Mouse (Mus musculus): Measurements from ENCODE around the gene Tecpr1. TPM values are rescaled to one million over a fixed set of nuclear protein-coding genes. Genes with fewer than 3 reads are reported as not detected.

Gene Tecpr1
- polyA plus RNA-seq, 1 experiment from 2014 or later, result 31.7 TPM

- H3K36me3 ChIP-seq (replicated peaks), result peaks cover 32% of the 10 kb centered on the region
Observed at GRCm38 (mm10) chr5:144258131-144258611, 34.8 kb upstream of the Tecpr1 start.

GRCm38 (mm10) chr5:144257451-144258110, 34.2 kb upstream of the Tecpr1 start:
- no peaks in the 10 kb centered on the region for H3K9me3 ChIP-seq
- no peaks in the 10 kb centered on the region for H3K27me3 ChIP-seq
- peaks cover 58% of the 10 kb centered on the region for H3K4me1 ChIP-seq
- WGBS, result 72% methylated on average over 3 of the region's 3 CpGs
- H3K9ac ChIP-seq, result peak overlapping the region; percentile 99
- peak overlapping the region; percentile 85 for H3K4me2 ChIP-seq
- H3K27ac ChIP-seq, result no peak overlapping the region
- ATAC-seq (ENCODE audit: low FRiP score), result no peak
- H3K4me3 ChIP-seq (replicated peaks), result peak overlapping the region; percentile 98
- peaks cover 27% of the 10 kb centered on the region for H3K36me3 ChIP-seq (replicated peaks)

More at GRCm38 (mm10) chr5:144258131-144258611, 34.8 kb upstream of the Tecpr1 start:
- H3K4me2 ChIP-seq, result peak overlapping the region; percentile 85
- H3K27ac ChIP-seq, result no peak overlapping the region
- H3K9ac ChIP-seq, result peak overlapping the region; percentile 46
- no peaks in the 10 kb centered on the region for H3K9me3 ChIP-seq
- no peaks in the 10 kb centered on the region for H3K27me3 ChIP-seq
- H3K4me3 ChIP-seq (replicated peaks), result peak overlapping the region; percentile 98
- no peak for ATAC-seq (ENCODE audit: low FRiP score)
- peaks cover 58% of the 10 kb centered on the region for H3K4me1 ChIP-seq
- 35% methylated on average over 14 of the region's 14 CpGs for WGBS

GRCm38 (mm10) chr5:144256888-144257287, 33.5 kb upstream of the Tecpr1 start:
- Histone ChIP-seq H3K4me2 (peak overlapping the region; percentile 85), H3K27ac (peak overlapping the region; percentile 88), H3K9me3 (no peaks in the 10 kb centered on the region), H3K4me3 (replicated peaks) (peak overlapping the region; percentile 98), H3K4me1 (peaks cover 58% of the 10 kb centered on the region), H3K27me3 (no peaks in the 10 kb centered on the region), H3K36me3 (replicated peaks) (peaks cover 23% of the 10 kb centered on the region), H3K9ac (peak overlapping the region; percentile 99)
- ATAC-seq (ENCODE audit: low FRiP score), result no peak
- 29% methylated on average over 1 of the region's 1 CpGs for WGBS

- H3K4me1 ChIP-seq, result peaks cover 56% of the 10 kb centered on the region
- 11% methylated on average over 7 of the region's 7 CpGs for WGBS
- H3K9me3 ChIP-seq, result no peaks in the 10 kb centered on the region
Observed at GRCm38 (mm10) chr5:144256541-144256870, 33.1 kb upstream of the Tecpr1 start.

GRCm38 (mm10) chr5:144255632-144256540, 32.5 kb upstream of the Tecpr1 start:
- Histone ChIP-seq H3K4me2 (peak overlapping the region; percentile 85), H3K27me3 (no peaks in the 10 kb centered on the region), H3K27ac (peak overlapping the region; percentile 88), H3K4me1 (peaks cover 52% of the 10 kb centered on the region), H3K9ac (peak overlapping the region; percentile 99), H3K36me3 (replicated peaks) (peaks cover 16% of the 10 kb centered on the region), H3K9me3 (no peaks in the 10 kb centered on the region), H3K4me3 (replicated peaks) (peak overlapping the region; percentile 98)
- ATAC-seq (ENCODE audit: low FRiP score), result peak; percentile 66
- WGBS, result under 1% methylated on average over 33 of the region's 40 CpGs

More at GRCm38 (mm10) chr5:144256541-144256870, 33.1 kb upstream of the Tecpr1 start:
- ATAC-seq (ENCODE audit: low FRiP score), result no peak
- Histone ChIP-seq H3K9ac (peak overlapping the region; percentile 99), H3K4me2 (peak overlapping the region; percentile 85), H3K36me3 (replicated peaks) (peaks cover 21% of the 10 kb centered on the region), H3K27me3 (no peaks in the 10 kb centered on the region), H3K27ac (peak overlapping the region; percentile 88), H3K4me3 (replicated peaks) (peak overlapping the region; percentile 98)

GRCm38 (mm10) chr5:144254811-144255631, 31.6 kb upstream of the Tecpr1 start:
- Histone ChIP-seq H3K4me1 (peaks cover 44% of the 10 kb centered on the region), H3K36me3 (replicated peaks) (peaks cover 9% of the 10 kb centered on the region), H3K9me3 (no peaks in the 10 kb centered on the region), H3K4me3 (replicated peaks) (peak overlapping the region; percentile 98), H3K9ac (peak overlapping the region; percentile 99), H3K27ac (peak overlapping the region; percentile 88), H3K4me2 (peak overlapping the region; percentile 85), H3K27me3 (no peaks in the 10 kb centered on the region)
- ATAC-seq (ENCODE audit: low FRiP score), result peak; percentile 81
- under 1% methylated on average over 61 of the region's 84 CpGs for WGBS

- Histone ChIP-seq H3K4me1 (peaks cover 36% of the 10 kb centered on the region), H3K9me3 (no peaks in the 10 kb centered on the region), H3K9ac (no peak overlapping the region), H3K4me2 (peak overlapping the region; percentile 85), H3K36me3 (replicated peaks) (peaks cover 9% of the 10 kb centered on the region; the same call in 1 of the 2 replicates), H3K27ac (no peak overlapping the region), H3K27me3 (no peaks in the 10 kb centered on the region), H3K4me3 (replicated peaks) (peak overlapping the region; percentile 98)
- ATAC-seq (ENCODE audit: low FRiP score), result peak; percentile 7; the same call in 1 of the 2 replicates
- WGBS, result 57% methylated on average over 16 of the region's 16 CpGs
Observed at GRCm38 (mm10) chr5:144254122-144254810, 30.9 kb upstream of the Tecpr1 start.

- H3K9me3 ChIP-seq, result no peaks in the 10 kb centered on the region
- ATAC-seq (ENCODE audit: low FRiP score), result no peak
- peaks cover 26% of the 10 kb centered on the region for H3K4me1 ChIP-seq
- H3K4me2 ChIP-seq, result no peak overlapping the region
- no peak overlapping the region for H3K9ac ChIP-seq
- no peaks in the 10 kb centered on the region for H3K27me3 ChIP-seq
- H3K4me3 ChIP-seq (replicated peaks), result no peak overlapping the region
- 73% methylated on average over 4 of the region's 4 CpGs for WGBS
- peaks cover 1% of the 10 kb centered on the region; the same call in 1 of the 2 replicates for H3K36me3 ChIP-seq (replicated peaks)
- no peak overlapping the region for H3K27ac ChIP-seq
Observed at GRCm38 (mm10) chr5:144253212-144253611, 29.8 kb upstream of the Tecpr1 start.

GRCm38 (mm10) chr5:144251876-144252577, 28.6 kb upstream of the Tecpr1 start:
- WGBS, result 92% methylated on average over 13 of the region's 13 CpGs
- Histone ChIP-seq H3K4me3 (replicated peaks) (no peak overlapping the region), H3K27ac (no peak overlapping the region)

GRCm38 (mm10) chr5:144249871-144250270, 26.5 kb upstream of the Tecpr1 start:
- no peaks in the 10 kb centered on the region for H3K27me3 ChIP-seq
- H3K36me3 ChIP-seq (replicated peaks), result no peaks in the 10 kb centered on the region
- H3K4me3 ChIP-seq (replicated peaks), result no peak overlapping the region
- H3K9ac ChIP-seq, result no peak overlapping the region
- H3K4me1 ChIP-seq, result peaks cover 6% of the 10 kb centered on the region
- H3K9me3 ChIP-seq, result no peaks in the 10 kb centered on the region
- no peak overlapping the region for H3K4me2 ChIP-seq
- ATAC-seq (ENCODE audit: low FRiP score), result no peak
- H3K27ac ChIP-seq, result no peak overlapping the region
- WGBS, result 83% methylated on average over 3 of the region's 3 CpGs

More at GRCm38 (mm10) chr5:144251876-144252577, 28.6 kb upstream of the Tecpr1 start:
- Histone ChIP-seq H3K27me3 (no peaks in the 10 kb centered on the region), H3K36me3 (replicated peaks) (no peaks in the 10 kb centered on the region), H3K9me3 (no peaks in the 10 kb centered on the region), H3K9ac (no peak overlapping the region), H3K4me2 (no peak overlapping the region), H3K4me1 (peaks cover 14% of the 10 kb centered on the region)
- ATAC-seq (ENCODE audit: low FRiP score), result no peak
